Mouse (Mus musculus): ENCODE measurements around the gene Hpdl. TPM values are rescaled to one million over a fixed set of nuclear protein-coding genes. Genes with fewer than 3 reads are reported as not detected.
"Not testable (repeated sequence)": the region's sequence is repeated elsewhere in the genome, so short reads cannot be mapped to it uniquely, and the experiment has no call there.

Hpdl gene
- polyA plus RNA-seq, 1 experiment from 2014 or later, result 0.84 TPM

DNA sequence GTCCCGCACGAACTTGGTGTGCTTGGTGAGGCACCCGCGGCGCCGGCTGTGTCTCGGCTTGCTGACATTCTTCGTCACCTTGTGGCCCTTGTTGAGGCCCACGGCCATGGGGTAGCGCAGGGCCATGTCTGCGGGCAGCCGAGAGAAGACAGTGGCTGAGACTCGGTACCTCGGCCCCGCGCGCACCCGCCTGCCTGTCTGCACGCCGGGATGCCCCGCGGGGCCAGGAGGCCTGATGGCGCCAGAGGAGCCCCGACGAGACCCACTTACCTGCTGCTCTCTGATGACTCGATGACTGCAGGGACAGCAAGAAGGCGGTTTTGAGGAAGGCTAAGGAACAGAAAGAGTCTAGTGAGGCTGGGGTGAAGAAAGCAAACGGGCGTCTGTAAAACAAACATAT lies 18.6 kb upstream of the Hpdl start:
- not testable (repeated sequence) for H3K9ac ChIP-seq (ENCODE audit: low read depth, low read length); H3K36me3 ChIP-seq (ENCODE audit: control insufficient read depth, insufficient read depth, low read length); H3K27me3 ChIP-seq (ENCODE audit: control insufficient read depth, insufficient read depth, low read length); H3K9me3 ChIP-seq (replicated peaks; ENCODE audit: control insufficient read depth, low read length); H3K27ac ChIP-seq (ENCODE audit: low read depth, low read length); ATAC-seq (replicated peaks; ENCODE audit: insufficient number of reproducible peaks, low FRiP score, low TSS enrichment); H3K4me1 ChIP-seq (ENCODE audit: control insufficient read depth, insufficient read depth, low read length)
- WGBS (ENCODE audit: insufficient replicate concordance), result 9% methylated on average over 20 of the region's 29 CpGs
- H3K4me2 ChIP-seq, result peak overlapping the region; percentile 60
- peak overlapping the region; percentile 21 for H3K4me3 ChIP-seq (ENCODE audit: low read depth, low read length)

DNA sequence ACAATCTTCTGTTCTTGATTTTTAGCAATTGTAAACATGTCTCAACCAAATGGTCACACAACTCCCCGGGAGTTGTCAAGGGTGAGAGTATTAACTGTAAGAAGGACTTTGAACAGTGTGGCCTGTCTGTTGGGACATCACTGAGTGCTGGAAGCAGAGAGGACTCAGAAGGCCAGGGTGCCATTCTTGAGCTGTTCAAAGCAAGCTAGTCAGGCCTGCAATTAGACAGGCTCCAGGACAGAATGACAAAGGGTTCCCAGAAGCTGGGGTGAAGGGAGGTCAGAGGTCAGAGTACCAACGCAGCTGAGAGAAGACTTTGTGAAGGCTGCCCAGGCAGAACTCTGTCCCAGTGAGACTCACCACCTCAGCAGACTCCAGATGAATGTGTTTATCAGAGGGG lies 17.5 kb upstream of the Hpdl start:
- no peak for ATAC-seq (replicated peaks; ENCODE audit: insufficient number of reproducible peaks, low FRiP score, low TSS enrichment)
- Histone ChIP-seq H3K4me3 (ENCODE audit: low read depth, low read length) (no peak overlapping the region), H3K4me1 (ENCODE audit: control insufficient read depth, insufficient read depth, low read length) (no peaks in the 10 kb centered on the region), H3K27me3 (ENCODE audit: control insufficient read depth, insufficient read depth, low read length) (peaks cover 3% of the 10 kb centered on the region; the same call in 1 of the 2 replicates), H3K36me3 (ENCODE audit: control insufficient read depth, insufficient read depth, low read length) (no peaks in the 10 kb centered on the region), H3K9me3 (replicated peaks; ENCODE audit: control insufficient read depth, low read length) (no peaks in the 10 kb centered on the region), H3K27ac (ENCODE audit: low read depth, low read length) (no peak overlapping the region), H3K9ac (ENCODE audit: low read depth, low read length) (no peak overlapping the region), H3K4me2 (no peak overlapping the region)
- 47% methylated on average over 2 of the region's 2 CpGs for WGBS (ENCODE audit: insufficient replicate concordance)

DNA sequence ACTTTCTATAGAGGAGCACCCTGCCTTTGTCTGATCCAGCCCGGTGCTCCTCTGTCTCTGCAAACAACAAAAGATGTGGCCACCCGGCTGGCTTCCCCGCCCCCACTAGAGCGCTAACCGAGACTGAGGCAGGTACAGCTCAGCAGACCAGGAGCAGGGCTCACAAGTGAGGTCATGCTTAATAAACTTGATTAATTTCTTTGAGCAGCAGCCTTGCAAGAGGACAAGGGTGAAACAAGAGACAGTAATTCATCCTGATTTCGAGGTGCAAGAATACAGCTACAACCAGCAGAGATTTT lies 8.5 kb upstream of the Hpdl start:
- no peaks in the 10 kb centered on the region for H3K27me3 ChIP-seq (ENCODE audit: control insufficient read depth, insufficient read depth, low read length)
- H3K4me3 ChIP-seq (ENCODE audit: low read depth, low read length), result no peak overlapping the region
- H3K36me3 ChIP-seq (ENCODE audit: control insufficient read depth, insufficient read depth, low read length), result no peaks in the 10 kb centered on the region
- H3K4me2 ChIP-seq, result no peak overlapping the region
- no peak overlapping the region for H3K9ac ChIP-seq (ENCODE audit: low read depth, low read length)
- H3K9me3 ChIP-seq (replicated peaks; ENCODE audit: control insufficient read depth, low read length), result no peaks in the 10 kb centered on the region
- H3K27ac ChIP-seq (ENCODE audit: low read depth, low read length), result no peak overlapping the region
- WGBS (ENCODE audit: insufficient replicate concordance), result 37% methylated on average over 6 of the region's 6 CpGs
- no peak for ATAC-seq (replicated peaks; ENCODE audit: insufficient number of reproducible peaks, low FRiP score, low TSS enrichment)
- H3K4me1 ChIP-seq (ENCODE audit: control insufficient read depth, insufficient read depth, low read length), result peaks cover 5% of the 10 kb centered on the region; the same call in 1 of the 2 replicates

DNA sequence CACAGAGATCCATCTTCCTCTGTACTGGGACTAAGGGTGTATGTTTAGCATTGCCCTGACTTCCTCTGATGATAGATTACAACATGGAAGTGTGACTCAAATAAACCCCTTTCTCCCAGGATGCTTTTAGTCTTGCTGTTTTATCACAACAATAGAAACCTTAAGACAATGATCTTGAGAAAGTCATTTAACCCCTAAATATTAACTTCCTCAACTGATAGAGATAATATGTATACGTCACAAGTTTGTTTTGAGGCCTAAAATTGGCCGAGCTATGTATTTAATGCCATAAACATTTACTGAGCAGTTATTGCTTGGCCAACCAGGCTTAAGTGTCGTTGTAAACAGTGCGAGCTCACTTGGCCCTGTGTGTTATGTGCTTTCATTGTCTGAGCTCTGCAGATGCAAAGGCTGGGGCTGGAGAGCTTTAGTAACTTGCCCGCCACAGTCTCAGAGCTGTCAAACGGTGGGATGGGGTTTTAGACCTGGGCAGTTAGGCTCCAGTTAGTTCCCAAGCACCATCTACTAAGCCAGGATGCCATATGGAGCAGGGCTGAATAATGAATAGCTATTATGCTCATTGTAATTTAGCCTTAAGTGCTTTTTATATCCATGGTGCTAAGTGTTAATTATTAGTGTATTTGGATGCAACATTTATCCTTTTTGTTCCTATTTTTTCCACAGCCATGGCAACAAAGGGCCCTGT lies 8.0 kb upstream of the Hpdl start:
- 65% methylated on average over 6 of the region's 6 CpGs for WGBS (ENCODE audit: insufficient replicate concordance)
- no peak overlapping the region for H3K4me3 ChIP-seq (ENCODE audit: low read depth, low read length)
- peaks cover 6% of the 10 kb centered on the region; the same call in 1 of the 2 replicates for H3K4me1 ChIP-seq (ENCODE audit: control insufficient read depth, insufficient read depth, low read length)
- no peak for ATAC-seq (replicated peaks; ENCODE audit: insufficient number of reproducible peaks, low FRiP score, low TSS enrichment)
- no peaks in the 10 kb centered on the region for H3K9me3 ChIP-seq (replicated peaks; ENCODE audit: control insufficient read depth, low read length)
- H3K27ac ChIP-seq (ENCODE audit: low read depth, low read length), result no peak overlapping the region
- no peak overlapping the region for H3K4me2 ChIP-seq
- H3K27me3 ChIP-seq (ENCODE audit: control insufficient read depth, insufficient read depth, low read length), result no peaks in the 10 kb centered on the region
- H3K9ac ChIP-seq (ENCODE audit: low read depth, low read length), result no peak overlapping the region
- no peaks in the 10 kb centered on the region for H3K36me3 ChIP-seq (ENCODE audit: control insufficient read depth, insufficient read depth, low read length)

DNA sequence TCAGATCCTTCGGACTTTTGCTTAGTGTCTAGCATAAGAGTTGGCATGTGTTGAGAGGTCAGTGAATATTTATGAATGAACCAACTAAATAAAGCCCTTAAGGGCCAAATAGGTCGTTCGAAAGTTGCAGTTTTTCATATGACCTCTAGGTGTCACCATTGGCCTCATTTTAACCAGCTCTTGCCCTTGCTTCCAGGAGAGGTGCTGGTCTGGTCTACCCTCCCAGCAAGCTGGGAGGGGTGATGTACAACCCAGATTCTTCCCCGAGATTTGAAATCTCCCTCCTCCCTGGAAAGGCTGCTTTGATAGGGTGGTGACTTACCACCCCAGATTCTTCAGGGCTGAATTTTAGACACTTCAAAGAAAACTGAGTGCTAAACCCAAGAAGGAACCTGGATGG lies 6.3 kb upstream of the Hpdl start:
- 2% methylated on average over 4 of the region's 4 CpGs for WGBS (ENCODE audit: insufficient replicate concordance)
- Histone ChIP-seq H3K9me3 (replicated peaks; ENCODE audit: control insufficient read depth, low read length) (no peaks in the 10 kb centered on the region), H3K4me2 (no peak overlapping the region), H3K4me3 (ENCODE audit: low read depth, low read length) (no peak overlapping the region), H3K27me3 (ENCODE audit: control insufficient read depth, insufficient read depth, low read length) (no peaks in the 10 kb centered on the region), H3K4me1 (ENCODE audit: control insufficient read depth, insufficient read depth, low read length) (peaks cover 6% of the 10 kb centered on the region; the same call in 1 of the 2 replicates), H3K9ac (ENCODE audit: low read depth, low read length) (no peak overlapping the region), H3K36me3 (ENCODE audit: control insufficient read depth, insufficient read depth, low read length) (no peaks in the 10 kb centered on the region), H3K27ac (ENCODE audit: low read depth, low read length) (no peak overlapping the region)
- ATAC-seq (replicated peaks; ENCODE audit: insufficient number of reproducible peaks, low FRiP score, low TSS enrichment), result no peak

DNA sequence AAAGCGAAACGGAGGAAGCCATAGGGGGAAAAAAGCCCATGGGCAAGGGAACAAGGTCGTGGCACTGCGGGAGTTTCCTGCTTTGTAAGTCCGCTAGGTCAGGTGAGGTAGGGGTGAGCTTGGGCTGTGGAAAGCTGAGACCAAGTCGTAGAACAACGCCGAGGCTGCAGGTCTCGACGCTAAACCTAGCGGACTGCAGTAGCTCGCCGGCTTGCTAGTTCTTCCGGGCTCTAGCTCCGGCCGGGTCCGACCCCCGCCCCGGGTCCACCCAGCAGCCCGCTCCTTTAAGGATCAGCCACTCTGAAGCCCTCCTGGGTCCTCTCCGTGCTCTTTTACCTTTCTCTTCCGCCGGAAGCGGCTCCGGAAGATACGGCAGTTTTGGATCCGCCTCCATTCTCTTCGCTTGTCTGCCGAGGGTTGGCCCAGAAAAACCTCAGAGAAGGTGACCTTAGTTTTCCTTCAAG lies 3.1 kb upstream of the Hpdl start:
- under 1% methylated on average over 29 of the region's 29 CpGs for WGBS (ENCODE audit: insufficient replicate concordance)
- peak overlapping the region; percentile 85 for H3K9ac ChIP-seq (ENCODE audit: low read depth, low read length)
- H3K27me3 ChIP-seq (ENCODE audit: control insufficient read depth, insufficient read depth, low read length), result peaks cover 15% of the 10 kb centered on the region
- no peaks in the 10 kb centered on the region for H3K9me3 ChIP-seq (replicated peaks; ENCODE audit: control insufficient read depth, low read length)
- H3K27ac ChIP-seq (ENCODE audit: low read depth, low read length), result peak overlapping the region; percentile 79; the same call in 1 of the 2 replicates
- no peaks in the 10 kb centered on the region for H3K36me3 ChIP-seq (ENCODE audit: control insufficient read depth, insufficient read depth, low read length)
- peaks cover 15% of the 10 kb centered on the region; the same call in 1 of the 2 replicates for H3K4me1 ChIP-seq (ENCODE audit: control insufficient read depth, insufficient read depth, low read length)
- peak; percentile 29; the same call in 1 of the 2 replicates for ATAC-seq (replicated peaks; ENCODE audit: insufficient number of reproducible peaks, low FRiP score, low TSS enrichment)
- H3K4me3 ChIP-seq (ENCODE audit: low read depth, low read length), result peak overlapping the region; percentile 65
- H3K4me2 ChIP-seq, result peak overlapping the region; percentile 79

DNA sequence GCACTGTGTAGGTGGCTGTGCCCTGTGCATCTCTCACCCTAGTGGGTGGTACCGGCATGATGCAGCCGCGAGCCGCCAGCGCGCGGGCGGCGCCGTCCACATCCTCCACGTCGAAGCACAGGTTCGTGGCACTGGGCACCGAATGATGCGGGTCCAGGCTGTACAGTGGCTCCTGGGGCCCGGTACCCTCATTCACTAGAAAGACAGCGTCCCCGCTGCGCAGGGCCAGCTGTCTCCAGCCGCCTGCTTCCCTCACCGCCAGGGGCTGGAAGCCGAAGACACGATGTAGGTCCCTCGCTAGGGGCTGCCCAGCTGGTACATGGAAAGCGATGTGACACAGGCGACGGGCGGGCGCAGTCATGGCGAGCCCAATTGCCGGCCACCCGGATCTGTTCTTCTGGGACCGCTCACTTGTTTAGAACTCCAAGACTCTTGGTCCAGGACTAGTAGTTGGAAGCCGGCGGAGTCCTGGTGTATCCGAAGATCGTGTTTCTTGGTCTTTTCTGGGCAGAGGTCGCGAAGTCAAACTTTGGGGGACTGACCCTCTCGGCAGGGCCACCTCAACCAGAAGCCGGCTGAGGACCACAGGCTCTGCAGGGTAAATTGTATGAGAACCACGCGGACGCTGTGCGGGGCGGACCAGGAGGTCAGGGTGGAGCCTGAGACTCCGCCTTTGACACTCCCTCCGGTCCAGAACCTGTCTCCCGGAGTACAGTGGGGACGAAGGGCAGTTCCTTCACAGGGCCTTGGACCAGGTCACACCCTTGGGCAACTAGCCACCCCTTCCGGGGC lies 409 bp downstream of the Hpdl start:
- no peak overlapping the region for H3K27ac ChIP-seq (ENCODE audit: low read depth, low read length)
- no peaks in the 10 kb centered on the region; the same call in 1 of the 2 replicates for H3K36me3 ChIP-seq (ENCODE audit: control insufficient read depth, insufficient read depth, low read length)
- H3K4me2 ChIP-seq, result peak overlapping the region; percentile 99
- H3K9ac ChIP-seq (ENCODE audit: low read depth, low read length), result peak overlapping the region; percentile 72
- no peaks in the 10 kb centered on the region for H3K9me3 ChIP-seq (replicated peaks; ENCODE audit: control insufficient read depth, low read length)
- ATAC-seq (replicated peaks; ENCODE audit: insufficient number of reproducible peaks, low FRiP score, low TSS enrichment), result peak; percentile 71
- under 1% methylated on average over 51 of the region's 51 CpGs for WGBS (ENCODE audit: insufficient replicate concordance)
- peaks cover 15% of the 10 kb centered on the region; the same call in 1 of the 2 replicates for H3K4me1 ChIP-seq (ENCODE audit: control insufficient read depth, insufficient read depth, low read length)
- peaks cover 19% of the 10 kb centered on the region for H3K27me3 ChIP-seq (ENCODE audit: control insufficient read depth, insufficient read depth, low read length)
- H3K4me3 ChIP-seq (ENCODE audit: low read depth, low read length), result peak overlapping the region; percentile 54

DNA sequence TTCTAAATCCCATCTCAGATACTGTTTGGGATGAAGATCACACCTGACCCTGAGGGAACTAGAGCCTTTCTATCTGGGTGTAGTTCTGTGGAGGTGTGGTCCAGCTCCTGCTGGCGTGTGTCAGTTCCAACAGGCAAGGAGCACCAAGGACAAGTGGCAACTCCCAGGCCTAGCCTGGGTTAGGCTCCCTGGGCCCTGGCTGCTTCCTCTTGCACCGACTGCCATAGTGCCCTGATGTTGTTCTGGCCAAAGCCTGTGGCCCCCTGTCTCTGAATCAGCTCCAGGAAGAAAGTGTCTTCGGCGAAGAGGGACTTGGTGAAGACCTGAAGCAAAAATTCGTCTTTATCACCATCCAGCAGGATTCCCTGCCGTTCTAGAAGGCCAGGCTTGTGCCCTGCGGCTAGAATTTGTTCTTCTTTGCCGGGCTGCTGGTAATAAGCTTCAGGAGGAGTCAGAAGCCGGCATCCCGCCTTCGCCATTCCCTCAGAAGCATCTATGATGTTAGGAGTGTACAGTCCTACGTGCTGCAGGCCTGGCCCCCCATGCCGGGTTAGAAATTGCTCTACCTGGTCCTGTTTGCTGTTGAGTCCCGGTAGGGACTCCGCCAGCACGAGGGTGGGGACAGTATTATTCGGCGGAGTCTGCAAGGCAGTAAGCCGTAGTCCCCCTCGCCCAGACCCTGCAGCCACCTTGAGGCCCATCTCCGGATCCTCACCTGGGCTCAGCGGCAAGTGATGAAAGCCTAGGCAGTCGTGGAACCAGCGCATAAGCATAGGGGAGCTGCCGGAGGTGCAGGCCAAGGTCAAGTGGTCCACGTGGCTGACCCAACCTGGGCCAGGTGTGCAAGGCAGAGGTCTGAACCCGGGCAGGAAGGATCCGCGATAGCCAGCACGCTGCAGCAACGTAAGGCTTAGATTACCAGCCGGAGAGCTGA lies 1.3 kb downstream of the Hpdl start:
- peaks cover 19% of the 10 kb centered on the region for H3K27me3 ChIP-seq (ENCODE audit: control insufficient read depth, insufficient read depth, low read length)
- WGBS (ENCODE audit: insufficient replicate concordance), result 20% methylated on average over 32 of the region's 32 CpGs
- H3K9ac ChIP-seq (ENCODE audit: low read depth, low read length), result peak overlapping the region; percentile 72; the same call in 1 of the 2 replicates
- H3K27ac ChIP-seq (ENCODE audit: low read depth, low read length), result no peak overlapping the region
- no peaks in the 10 kb centered on the region; the same call in none of the 2 replicates for H3K36me3 ChIP-seq (ENCODE audit: control insufficient read depth, insufficient read depth, low read length)
- peak overlapping the region; percentile 54 for H3K4me3 ChIP-seq (ENCODE audit: low read depth, low read length)
- H3K9me3 ChIP-seq (replicated peaks; ENCODE audit: control insufficient read depth, low read length), result no peaks in the 10 kb centered on the region
- 0 out of 2 replicates have a peak, but pooled peaks have one; percentile 9 for ATAC-seq (replicated peaks; ENCODE audit: insufficient number of reproducible peaks, low FRiP score, low TSS enrichment)
- peaks cover 12% of the 10 kb centered on the region; the same call in 1 of the 2 replicates for H3K4me1 ChIP-seq (ENCODE audit: control insufficient read depth, insufficient read depth, low read length)
- peak overlapping the region; percentile 99 for H3K4me2 ChIP-seq
